Comparison of ENCODE assay signal across 8 mouse cellular contexts in the genomic region with DNA sequence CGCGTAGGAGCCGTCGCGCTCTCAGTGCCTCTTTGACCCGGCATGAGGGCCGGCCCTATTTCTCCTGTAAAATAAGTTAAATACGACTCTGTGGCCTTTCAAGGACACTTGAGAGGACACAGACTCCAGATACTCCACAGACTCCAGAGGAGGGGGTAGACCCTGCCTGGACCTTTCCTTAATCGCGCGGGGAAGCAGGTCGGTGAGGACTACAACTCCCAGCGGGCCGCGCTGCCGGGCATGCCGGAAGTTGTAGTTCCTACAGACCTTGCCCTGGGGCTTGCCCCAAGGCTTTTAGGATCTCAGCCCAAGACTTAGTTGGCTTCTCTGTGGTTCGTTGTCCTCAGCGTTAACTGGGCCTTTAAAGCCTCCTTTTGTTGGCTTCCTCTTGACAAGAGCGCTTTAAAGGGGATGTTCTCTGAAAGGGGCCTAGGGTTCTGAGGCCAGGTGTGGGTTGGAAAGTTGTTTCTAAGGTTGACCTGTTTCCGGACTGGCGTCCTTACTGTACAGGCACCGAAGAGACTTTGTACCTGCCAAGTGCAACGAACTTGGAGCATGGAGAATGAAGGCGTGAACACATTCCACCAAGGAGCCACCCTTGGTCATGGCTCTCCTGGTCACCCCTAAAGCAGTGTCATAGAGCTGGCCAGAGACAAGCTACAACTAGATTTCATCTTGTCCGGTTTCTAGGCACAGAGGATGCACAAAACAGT. TPM values are rescaled to one million over a fixed set of nuclear protein-coding genes. Genes with fewer than 3 reads are reported as not detected.
DNase-seq lines count a peak whose midpoint lies in the region; ATAC-seq and TF ChIP-seq lines count a peak whose summit lies in the region.

No protein-coding gene starts in this region.

- no peak for TF ChIP-seq CTCF in intestine, postnatal 0 days (IDR thresholded peaks at IDR 0.05; ENCODE audit: low read depth)

- peak; percentile 87 for DNase-seq in retina, embryonic 14.5 days (ENCODE audit: low spot score)
- no peak for DNase-seq in retina, postnatal 1 day
- peak; percentile 68 for DNase-seq in c-Kit-positive CD71-positive TER-119-negative erythroid progenitor cells, embryonic 14.5 days (ENCODE audit: low read depth)
- DNase-seq in gastrocnemius, postnatal 10 days = peak; percentile 83
- DNase-seq in embryo, embryonic 11 days = no peak

- no peaks in the 10 kb centered on the region for H3K9me3 ChIP-seq in intestine, postnatal 0 days (ENCODE audit: control insufficient read depth)
- H3K9me3 ChIP-seq in liver, embryonic 16.5 days (replicated peaks; ENCODE audit: control insufficient read depth, low read length) = no peaks in the 10 kb centered on the region

- peaks cover 7% of the 10 kb centered on the region; the same call in 1 of the 2 replicates for H3K4me1 ChIP-seq in intestine, postnatal 0 days (replicated peaks; ENCODE audit: control insufficient read depth, insufficient read depth, low read length)
- peaks cover 31% of the 10 kb centered on the region for H3K4me1 ChIP-seq in liver, embryonic 16.5 days (ENCODE audit: control insufficient read depth, low read depth, low read length)

- peak overlapping the region; percentile 59 for H3K4me3 ChIP-seq in intestine, postnatal 0 days (ENCODE audit: low read depth, low read length)
- H3K4me3 ChIP-seq in liver, embryonic 16.5 days (ENCODE audit: low read depth, low read length) = peak overlapping the region; percentile 82

- peak; percentile 62 for ATAC-seq in intestine, postnatal 0 days
- ATAC-seq in liver, embryonic 16.5 days (ENCODE audit: low read depth) = peak; percentile 66
- ATAC-seq in neutrophil, adult 5-6 weeks (ENCODE audit: extremely low read depth, insufficient number of reproducible peaks, low FRiP score, poor library complexity, severe bottlenecking) = peak; percentile 49

- H3K36me3 ChIP-seq in intestine, postnatal 0 days (ENCODE audit: control insufficient read depth, insufficient read depth) = no peaks in the 10 kb centered on the region
- H3K36me3 ChIP-seq in liver, embryonic 16.5 days (ENCODE audit: control insufficient read depth, insufficient read depth) = no peaks in the 10 kb centered on the region

- no peaks in the 10 kb centered on the region for H3K27me3 ChIP-seq in intestine, postnatal 0 days (replicated peaks; ENCODE audit: control insufficient read depth, insufficient read depth, low read length)
- no peaks in the 10 kb centered on the region for H3K27me3 ChIP-seq in liver, embryonic 16.5 days (ENCODE audit: control insufficient read depth, insufficient read depth, low read depth, low read length)

- peak overlapping the region; percentile 96 for H3K27ac ChIP-seq in intestine, postnatal 0 days (ENCODE audit: low read depth, low read length)
- H3K27ac ChIP-seq in liver, embryonic 16.5 days (ENCODE audit: low read length) = peak overlapping the region; percentile 96

- H3K9ac ChIP-seq in intestine, postnatal 0 days (ENCODE audit: low read depth, low read length) = peak overlapping the region; percentile 53
- peak overlapping the region; percentile 71 for H3K9ac ChIP-seq in liver, embryonic 16.5 days (ENCODE audit: low read depth, low read length)

- peak overlapping the region; percentile 65 for H3K4me2 ChIP-seq in intestine, postnatal 0 days (replicated peaks; ENCODE audit: low read depth)
- H3K4me2 ChIP-seq in liver, embryonic 16.5 days (ENCODE audit: low read depth, low read length) = peak overlapping the region; percentile 95

- 10% methylated on average over 26 of the region's 26 CpGs for WGBS in intestine, postnatal 0 days
- 14% methylated on average over 26 of the region's 26 CpGs for WGBS in liver, embryonic 16.5 days (ENCODE audit: insufficient replicate concordance)

RNA-seq across cellular contexts. Expression of a gene that starts 0.8 kb away (rescaled TPM):
- total RNA-seq in gastrocnemius, postnatal 10 days (2021) = 10 to 100 TPM; 32.5 to 35.3 TPM
- polyA plus RNA-seq in intestine, postnatal 0 days (2015; fragmentation: Nextera tagmentation; extraction: Ambion mirVana) = 73.0 and 75.1 TPM in 2 replicates
- polyA plus RNA-seq in liver, embryonic 16.5 days (2015; fragmentation: Nextera tagmentation; extraction: Ambion mirVana) = 24.6 and 27.8 TPM in 2 replicates
- 98.7 and 112 TPM in 2 replicates for total RNA-seq in neutrophil, adult 5-6 weeks (2017)

RNA-seq across cellular contexts. Expression of a gene that starts 6.8 kb away (rescaled TPM):
- under 1 TPM in 1 of 2 experiments, not detected in 1; 0.07 TPM for total RNA-seq in gastrocnemius, postnatal 10 days (2021)
- polyA plus RNA-seq in intestine, postnatal 0 days (2015; fragmentation: Nextera tagmentation; extraction: Ambion mirVana) = 267 and 292 TPM in 2 replicates
- polyA plus RNA-seq in liver, embryonic 16.5 days (2015; fragmentation: Nextera tagmentation; extraction: Ambion mirVana) = 23.4 and 26.1 TPM in 2 replicates
- total RNA-seq in neutrophil, adult 5-6 weeks (2017) = not detected in 2 replicates

RNA-seq across cellular contexts. Expression of a gene that starts 55.2 kb away (rescaled TPM):
- total RNA-seq in gastrocnemius, postnatal 10 days (2021) = under 1 TPM; 0.47 to 0.63 TPM
- polyA plus RNA-seq in intestine, postnatal 0 days (2015; fragmentation: Nextera tagmentation; extraction: Ambion mirVana) = 0.50 and 0.59 TPM in 2 replicates
- polyA plus RNA-seq in liver, embryonic 16.5 days (2015; fragmentation: Nextera tagmentation; extraction: Ambion mirVana) = 0.02 TPM in 1 of 2 replicates, not detected in the other
- total RNA-seq in neutrophil, adult 5-6 weeks (2017) = not detected in 2 replicates

Comparison
In these comparisons a context has a peak if more than half of its experiments do, and no peak if none do; other contexts are left out.
1. DNase-seq: peak in retina, embryonic 14.5 days (single experiment), c-Kit-positive CD71-positive TER-119-negative erythroid progenitor cells, embryonic 14.5 days (single experiment) and gastrocnemius, postnatal 10 days (single experiment); none in retina, postnatal 1 day (single experiment) and embryo, embryonic 11 days (single experiment).
2. Peak in every context shown above with its lines, with median percentiles within 50 percentile points of each other: ATAC-seq.